Mouse (Mus musculus) midbrain, embryonic 16.5 days (tissue): ENCODE data around the gene Hoxc8. TPM values are rescaled to one million over a fixed set of nuclear protein-coding genes. Genes with fewer than 3 reads are reported as not detected.
A peak's percentile ranks its signal among the peaks of the same experiment; 100 is the strongest.

Experiments
- ATAC-seq: fragments of 200-750 bp; cut with Nextera tagmentation; 2 replicates; pipeline ENCODE4 v1.8.0; 2017; ENCODE audit warnings: moderate TSS enrichment
- H3K27ac ChIP-seq: fragments of 300-500 bp; sonication (generic); 2 replicates; pipeline ENCODE4 v1.5.1; 2014; ENCODE audit warnings: mild to moderate bottlenecking, low read length, mixed read lengths
- H3K27me3 ChIP-seq: fragments of 300-500 bp; sonication (generic); 2 replicates; pipeline ENCODE4 v1.6.1; 2014; ENCODE audit warnings: low read depth, low read length, mixed read lengths; ENCODE audit not compliant: control insufficient read depth, insufficient read depth
- H3K36me3 ChIP-seq: fragments of 300-500 bp; sonication (generic); 2 replicates; pipeline ENCODE4 v1.6.1; 2014; ENCODE audit warnings: mild to moderate bottlenecking, low read length, moderate library complexity, mixed read lengths; ENCODE audit not compliant: control insufficient read depth, insufficient read depth
- H3K4me1 ChIP-seq: fragments of 300-500 bp; sonication (generic); 2 replicates; pipeline ENCODE4 v1.6.1; 2014; ENCODE audit warnings: mild to moderate bottlenecking, low read length, mixed read lengths; ENCODE audit not compliant: control insufficient read depth, insufficient read depth
- H3K4me2 ChIP-seq: fragments of 300-500 bp; sonication (generic); 2 replicates; pipeline ENCODE4 v1.6.1; 2014; ENCODE audit warnings: mild to moderate bottlenecking, low read length, mixed read lengths
- H3K4me3 ChIP-seq: fragments of 300-500 bp; sonication (generic); 2 replicates; pipeline ENCODE4 v1.5.1; 2014; ENCODE audit warnings: low read depth, mild to moderate bottlenecking, low read length, moderate library complexity, mixed read lengths
- H3K9ac ChIP-seq: fragments of 300-500 bp; sonication (generic); 2 replicates; pipeline ENCODE4 v1.6.1; 2014; ENCODE audit warnings: low read depth, low read length, mixed read lengths
- H3K9me3 ChIP-seq: fragments of 300-500 bp; sonication (generic); replicated peaks from 2 replicates; pipeline ENCODE4 v1.6.1; 2014; ENCODE audit warnings: mild to moderate bottlenecking, low read length, mixed read lengths; ENCODE audit not compliant: control insufficient read depth, poor library complexity, severe bottlenecking
- WGBS: fragments of 180-500 bp; shearing (Covaris S2); extraction: QIAGEN DNeasy Blood & Tissue Kit; methylation state at CpG from one replicate; pipeline ENCODE4 v1.1.7; 2014; 5-methylcytosine and 5-hydroxymethylcytosine counted together
- polyA plus RNA-seq: library from polyadenylated mRNA; unstranded; fragments of >200 nt; fragmentation: Nextera tagmentation; extraction: Ambion mirVana; gene quantifications from 2 replicates; pipeline ENCODE4 v1.2.1, GENCODE M21; 2015

Gene Hoxc8
- polyA plus RNA-seq, 1 experiment from 2014 or later, result not detected

- H3K4me2 ChIP-seq, result no peak overlapping the region
- no peak overlapping the region for H3K27ac ChIP-seq
- ATAC-seq, result peak; percentile 45; the same call in 1 of the 2 replicates
- H3K9ac ChIP-seq, result no peak overlapping the region
- no peaks in the 10 kb centered on the region for H3K36me3 ChIP-seq
- 4% methylated on average over 21 of the region's 21 CpGs for WGBS
- no peak overlapping the region for H3K4me3 ChIP-seq
- H3K27me3 ChIP-seq, result peaks cover 93% of the 10 kb centered on the region
- no peaks in the 10 kb centered on the region for H3K9me3 ChIP-seq
- H3K4me1 ChIP-seq, result no peaks in the 10 kb centered on the region; the same call in 1 of the 2 replicates
Measured at GRCm38 (mm10) chr15:102987124-102987833, 3.1 kb upstream of the Hoxc8 start.

GRCm38 (mm10) chr15:102988078-102988477, 2.3 kb upstream of the Hoxc8 start:
- Histone ChIP-seq H3K27ac (no peak overlapping the region), H3K4me2 (no peak overlapping the region), H3K4me1 (no peaks in the 10 kb centered on the region; the same call in 1 of the 2 replicates), H3K9me3 (no peaks in the 10 kb centered on the region), H3K36me3 (no peaks in the 10 kb centered on the region), H3K9ac (no peak overlapping the region), H3K4me3 (no peak overlapping the region), H3K27me3 (peaks cover 94% of the 10 kb centered on the region)
- no peak for ATAC-seq
- WGBS, result 15% methylated on average over 5 of the region's 5 CpGs

GRCm38 (mm10) chr15:102991782-102992181, 1.4 kb downstream of the Hoxc8 start:
- no peak for ATAC-seq
- no peaks in the 10 kb centered on the region for H3K9me3 ChIP-seq
- WGBS, result 2% methylated on average over 7 of the region's 7 CpGs
- H3K27ac ChIP-seq, result no peak overlapping the region
- H3K9ac ChIP-seq, result no peak overlapping the region
- peaks cover 88% of the 10 kb centered on the region for H3K27me3 ChIP-seq
- H3K4me1 ChIP-seq, result no peaks in the 10 kb centered on the region; the same call in 1 of the 2 replicates
- no peaks in the 10 kb centered on the region for H3K36me3 ChIP-seq
- no peak overlapping the region for H3K4me2 ChIP-seq
- no peak overlapping the region for H3K4me3 ChIP-seq

GRCm38 (mm10) chr15:102992206-102992605, 1.8 kb downstream of the Hoxc8 start:
- Histone ChIP-seq H3K36me3 (no peaks in the 10 kb centered on the region), H3K4me2 (no peak overlapping the region), H3K9ac (no peak overlapping the region), H3K4me1 (no peaks in the 10 kb centered on the region; the same call in 1 of the 2 replicates), H3K27me3 (peaks cover 87% of the 10 kb centered on the region), H3K4me3 (no peak overlapping the region), H3K27ac (no peak overlapping the region), H3K9me3 (no peaks in the 10 kb centered on the region)
- under 1% methylated on average over 11 of the region's 11 CpGs for WGBS
- ATAC-seq, result no peak

- Histone ChIP-seq H3K4me1 (no peaks in the 10 kb centered on the region; the same call in 1 of the 2 replicates), H3K4me2 (no peak overlapping the region), H3K36me3 (no peaks in the 10 kb centered on the region), H3K27me3 (peaks cover 85% of the 10 kb centered on the region), H3K9me3 (no peaks in the 10 kb centered on the region), H3K4me3 (no peak overlapping the region), H3K9ac (no peak overlapping the region), H3K27ac (no peak overlapping the region)
- 3% methylated on average over 3 of the region's 3 CpGs for WGBS
- no peak for ATAC-seq
Measured at GRCm38 (mm10) chr15:102992863-102993262, 2.5 kb downstream of the Hoxc8 start.

- Histone ChIP-seq H3K9me3 (no peaks in the 10 kb centered on the region), H3K27ac (no peak overlapping the region), H3K4me2 (no peak overlapping the region), H3K4me1 (peaks cover 4% of the 10 kb centered on the region; the same call in 1 of the 2 replicates), H3K9ac (no peak overlapping the region), H3K4me3 (no peak overlapping the region), H3K36me3 (no peaks in the 10 kb centered on the region), H3K27me3 (peaks cover 84% of the 10 kb centered on the region)
- WGBS, result 2% methylated on average over 9 of the region's 9 CpGs
- no peak for ATAC-seq
Measured at GRCm38 (mm10) chr15:102996548-102996947, 6.1 kb downstream of the Hoxc8 start.

GRCm38 (mm10) chr15:102997431-102997830, 7.0 kb downstream of the Hoxc8 start:
- Histone ChIP-seq H3K4me3 (no peak overlapping the region), H3K36me3 (no peaks in the 10 kb centered on the region), H3K27me3 (peaks cover 85% of the 10 kb centered on the region), H3K4me1 (peaks cover 4% of the 10 kb centered on the region; the same call in 1 of the 2 replicates), H3K27ac (no peak overlapping the region), H3K4me2 (no peak overlapping the region), H3K9ac (no peak overlapping the region), H3K9me3 (no peaks in the 10 kb centered on the region)
- no peak for ATAC-seq
- WGBS, result 2% methylated on average over 3 of the region's 3 CpGs

- 1% methylated on average over 19 of the region's 19 CpGs for WGBS
- Histone ChIP-seq H3K4me3 (peak within 1 kb of the TSS; percentile 31), H3K27me3 (peaks cover 85% of the 10 kb centered on the region), H3K36me3 (no peaks in the 10 kb centered on the region), H3K9me3 (no peaks in the 10 kb centered on the region), H3K27ac (no peak within 1 kb of the TSS), H3K4me1 (peaks cover 4% of the 10 kb centered on the region; the same call in 1 of the 2 replicates), H3K9ac (no peak within 1 kb of the TSS), H3K4me2 (peak within 1 kb of the TSS; percentile 55)
- no peak for ATAC-seq
Measured at GRCm38 (mm10) chr15:102997939-102998355, 7.5 kb downstream of the Hoxc8 start, which contains the start of gene Hoxc6. Gene Hoxc6, plus strand, starts transcription at chr15:102998257.

- 0% methylated on average over 19 of the region's 19 CpGs for WGBS
- Histone ChIP-seq H3K27me3 (peaks cover 86% of the 10 kb centered on the region), H3K9me3 (no peaks in the 10 kb centered on the region), H3K27ac (no peak overlapping the region), H3K36me3 (no peaks in the 10 kb centered on the region), H3K4me3 (peak overlapping the region; percentile 31), H3K4me1 (peaks cover 4% of the 10 kb centered on the region; the same call in 1 of the 2 replicates), H3K9ac (no peak overlapping the region), H3K4me2 (peak overlapping the region; percentile 55; the same call in 1 of the 2 replicates)
- ATAC-seq, result no peak
Measured at GRCm38 (mm10) chr15:102998608-102999182, 8.3 kb downstream of the Hoxc8 start.
